8 mouse cellular contexts compared by ENCODE assay signal in genomic region chr2:113807640-113808039, GRCm38 (mm10). TPM values are rescaled to one million over a fixed set of nuclear protein-coding genes. Genes with fewer than 3 reads are reported as not detected.
DNase-seq lines count a peak whose midpoint lies in the region; TF ChIP-seq lines count a peak whose summit lies in the region.
"Had no signal": no experiment of that assay in that cellular context is flagged by ENCODE, and none has a peak within 500 bp of the region (broad histone marks: within the 10 kb centered on the region; RNA-seq: fewer than 3 reads in every experiment).

No protein-coding gene starts in this region.

- peak; percentile 74 for TF ChIP-seq CTCF in lung, adult 2 months (IDR thresholded peaks at IDR 0.05; ENCODE audit: insufficient read depth, low read length)
- peak; percentile 77; the same call in 1 of the 2 replicates for TF ChIP-seq CTCF in small intestine, adult 2 months (IDR thresholded peaks at IDR 0.05; ENCODE audit: extremely low read depth, insufficient read length, insufficient replicate concordance, low read depth, low read length)

- no peak overlapping the region for H3K27ac ChIP-seq in small intestine, adult 2 months (ENCODE audit: insufficient read depth, low read depth, low read length)
- H3K27ac ChIP-seq: heart, embryonic 13.5 days had no signal

- no peaks in the 10 kb centered on the region for H3K4me1 ChIP-seq in lung, adult 2 months (ENCODE audit: control insufficient read depth, insufficient read depth, low read length)
- no peaks in the 10 kb centered on the region for H3K4me1 ChIP-seq in small intestine, adult 2 months (ENCODE audit: control insufficient read depth, insufficient read depth, insufficient read length, low read length)
- H3K4me1 ChIP-seq: heart, embryonic 13.5 days had no signal

- no peak for TF ChIP-seq POLR2A in lung, adult 2 months (IDR thresholded peaks at IDR 0.05; ENCODE audit: borderline replicate concordance, extremely low read depth, low read depth, low read length)
- no peak for TF ChIP-seq POLR2A in small intestine, adult 2 months (IDR thresholded peaks at IDR 0.05; ENCODE audit: low read depth, low read length)

- H3K36me3 ChIP-seq in small intestine, adult 2 months (ENCODE audit: control insufficient read depth, insufficient read depth, low read length), result no peaks in the 10 kb centered on the region
- H3K36me3 ChIP-seq: heart, embryonic 13.5 days had no signal

- no peak overlapping the region for H3K4me3 ChIP-seq in lung, adult 2 months (replicated peaks; ENCODE audit: extremely low read depth, low read depth, low read length)
- H3K4me3 ChIP-seq in small intestine, adult 2 months (ENCODE audit: low read depth, low read length), result no peak overlapping the region
- H3K4me3 ChIP-seq: heart, embryonic 13.5 days had no signal

- peak; percentile 76 for DNase-seq in right cerebral cortex, postnatal 4 days
- DNase-seq in right cerebral cortex, postnatal 25 days, result no peak
- DNase-seq in adrenal gland, adult (ENCODE audit: inconsistent age in 2 of 2, low spot score in 1 of 2), result peak; percentile 67 to 92
- DNase-seq in cerebellum, postnatal 14 days, result peak; percentile 82 to 92
- peak; percentile 54 to 75 for DNase-seq in heart, postnatal 36 days
- DNase-seq in lung, adult 2 months, result peak; percentile 50

- H3K27me3 ChIP-seq in small intestine, adult 2 months (ENCODE audit: control insufficient read depth, insufficient read depth, low read length), result no peaks in the 10 kb centered on the region

- intact Hi-C loops in heart, postnatal 36 days (cut with DNase I), result loop anchor here (5.0 kb wide), 4 partner anchors 270 to 500 kb away; no protein-coding TSS in a partner anchor

- 17% methylated on average over 9 of the region's 9 CpGs for WGBS in lung, adult 2 months
- 20% methylated on average over 9 of the region's 9 CpGs for WGBS in small intestine, adult 2 months

RNA-seq across cellular contexts. Expression of gene Scg5, which starts 21.3 kb away (rescaled TPM):
- total RNA-seq in heart, postnatal 36 days (2021), result not detected
- 0.49 and 0.57 TPM in 2 replicates for polyA plus RNA-seq in lung, adult 2 months (2012; rRNA removed)
- 0.79 and 0.90 TPM in 2 replicates for polyA plus RNA-seq in small intestine, adult 2 months (2012; rRNA removed)

RNA-seq across cellular contexts. Expression of gene Arhgap11a, which starts 40.8 kb away (rescaled TPM):
- 1 to 10 TPM; 2.0 to 2.5 TPM for total RNA-seq in heart, postnatal 36 days (2021)
- polyA plus RNA-seq in lung, adult 2 months (2012; rRNA removed), result 0.60 and 1.2 TPM in 2 replicates
- polyA plus RNA-seq in small intestine, adult 2 months (2012; rRNA removed), result 0.74 and 2.7 TPM in 2 replicates

RNA-seq across cellular contexts. Expression of gene Grem1, which starts 49.2 kb away (rescaled TPM):
- not detected for total RNA-seq in heart, postnatal 36 days (2021)
- polyA plus RNA-seq in lung, adult 2 months (2012; rRNA removed), result 0.54 and 0.55 TPM in 2 replicates
- 7.4 and 7.6 TPM in 2 replicates for polyA plus RNA-seq in small intestine, adult 2 months (2012; rRNA removed)
